Mouse (Mus musculus) liver, adult 2 months (tissue): ENCODE data around the gene Ccdc85c. TPM values are rescaled to one million over a fixed set of nuclear protein-coding genes. Genes with fewer than 3 reads are reported as not detected.
A peak's percentile ranks its signal among the peaks of the same experiment; 100 is the strongest.

Experiments used
- DNase-seq: peaks from one replicate; pipeline ENCODE4 v3.0.0-alpha.2; 2011; ENCODE audit warnings: low read depth, low spot score; ENCODE audit errors: extremely low read depth
- H3K27ac ChIP-seq: fragments of 200-500 bp; replicated peaks from 2 replicates; pipeline ENCODE4 v1.5.1; 2012; ENCODE audit warnings: low read depth, mild to moderate bottlenecking, control low read depth, inconsistent platforms, low read length; ENCODE audit not compliant: insufficient read depth
- H3K27me3 ChIP-seq: fragments of 200-500 bp; 2 replicates; pipeline ENCODE4 v1.6.1; 2012; ENCODE audit warnings: mild to moderate bottlenecking, moderate library complexity, low read length, inconsistent platforms; ENCODE audit not compliant: control insufficient read depth, insufficient read depth
- H3K36me3 ChIP-seq: fragments of 200-500 bp; 2 replicates; pipeline ENCODE4 v1.6.1; 2012; ENCODE audit warnings: low read length, inconsistent platforms; ENCODE audit not compliant: control insufficient read depth, insufficient read depth
- H3K4me1 ChIP-seq: fragments of 200-500 bp; 2 replicates; pipeline ENCODE4 v1.6.1; 2011; ENCODE audit warnings: low read length; ENCODE audit not compliant: control insufficient read depth, insufficient read depth
- H3K4me3 ChIP-seq: fragments of 200-500 bp; 2 replicates; pipeline ENCODE4 v1.5.1; 2011; ENCODE audit warnings: low read depth, mild to moderate bottlenecking, control low read depth, low read length, moderate library complexity; ENCODE audit not compliant: insufficient read depth
- H3K79me2 ChIP-seq: fragments of 200-500 bp; 2 replicates; pipeline ENCODE4 v1.6.1; 2012; ENCODE audit warnings: inconsistent platforms, mild to moderate bottlenecking, low read length, moderate library complexity; ENCODE audit not compliant: control insufficient read depth, insufficient read depth
- H3K9ac ChIP-seq: fragments of 200-500 bp; 2 replicates; pipeline ENCODE4 v1.6.1; 2012; ENCODE audit warnings: low read depth, mild to moderate bottlenecking, control low read depth, inconsistent platforms, low read length
- CTCF ChIP-seq: fragments of 200-500 bp; IDR thresholded peaks from 2 replicates; pipeline ENCODE4 v1.5.1; 2011; ENCODE audit warnings: low read depth, low read length, control low read depth
- POLR2A ChIP-seq: fragments of 200-500 bp; IDR thresholded peaks from 2 replicates; pipeline ENCODE4 v1.6.1; 2011; ENCODE audit warnings: low read length, control low read depth; ENCODE audit not compliant: insufficient read depth; ENCODE audit errors: extremely low read depth
- WGBS: fragments of 180-500 bp; shearing (Covaris S2); methylation state at CpG from one replicate; pipeline ENCODE4 v1.1.7; 2018; 5-methylcytosine and 5-hydroxymethylcytosine counted together
- polyA plus RNA-seq: library from polyadenylated mRNA; depleted of rRNA; stranded (reverse); fragments of >200 nt; gene quantifications from 2 replicates; pipeline ENCODE4 v1.2.3, GENCODE M21; 2012; rRNA removed
- total RNA-seq: library from RNA; depleted of rRNA; stranded (reverse); fragments of >200 nt; gene quantifications from 2 replicates; pipeline ENCODE4 v1.2.3, GENCODE M21; 2014; rRNA removed

Gene Ccdc85c
- total and polyA plus RNA-seq, 2 experiments: 4.1 to 15.2 TPM

GRCm38 (mm10) chr12:108162036-108162435 is 113.2 kb downstream of the Ccdc85c start:
- Histone ChIP-seq H3K79me2 (peaks cover 32% of the 10 kb centered on the region), H3K27ac (no peak overlapping the region), H3K36me3 (peaks cover 49% of the 10 kb centered on the region), H3K9ac (no peak overlapping the region), H3K27me3 (no peaks in the 10 kb centered on the region), H3K4me3 (no peak overlapping the region), H3K4me1 (no peaks in the 10 kb centered on the region)
- TF ChIP-seq CTCF (peak; percentile 49), POLR2A (no peak)
- DNase-seq: no peak
- 96% methylated on average over 1 of the region's 1 CpGs for WGBS

- Histone ChIP-seq H3K79me2 (peaks cover 15% of the 10 kb centered on the region; the same call in 1 of the 2 replicates), H3K27ac (no peak overlapping the region), H3K4me1 (no peaks in the 10 kb centered on the region), H3K9ac (no peak overlapping the region), H3K4me3 (no peak overlapping the region), H3K27me3 (no peaks in the 10 kb centered on the region), H3K36me3 (peaks cover 58% of the 10 kb centered on the region)
- no peak for DNase-seq
- no peak for TF ChIP-seq CTCF
- no peak for TF ChIP-seq POLR2A
These were observed 115.4 kb downstream of the Ccdc85c start for GRCm38 (mm10) chr12:108159863-108160262.

Other genes starting within 250 kb of the Ccdc85c start
- 60.9 and 70.4 TPM in 2 replicates for gene Setd3, start 96.1 kb downstream of the Ccdc85c start, total RNA-seq
- gene Setd3, start 96.1 kb downstream of the Ccdc85c start, polyA plus RNA-seq: 17.6 and 19.3 TPM in 2 replicates
- gene Ccnk, start 95.8 kb downstream of the Ccdc85c start, total RNA-seq: 4.1 and 5.9 TPM in 2 replicates
- gene Ccnk, start 95.8 kb downstream of the Ccdc85c start, polyA plus RNA-seq: 5.8 and 8.5 TPM in 2 replicates
- 0.20 and 0.55 TPM in 2 replicates for gene Hhipl1, start 30.8 kb upstream of the Ccdc85c start, total RNA-seq
- gene Hhipl1, start 30.8 kb upstream of the Ccdc85c start, polyA plus RNA-seq: 0.37 and 0.50 TPM in 2 replicates
- gene Cyp46a1, start 59.0 kb upstream of the Ccdc85c start, total RNA-seq: 0.81 and 0.83 TPM in 2 replicates
- gene Cyp46a1, start 59.0 kb upstream of the Ccdc85c start, polyA plus RNA-seq: 2.5 and 3.0 TPM in 2 replicates
- gene Eml1, start 95.5 kb upstream of the Ccdc85c start, total RNA-seq: 2.6 and 2.9 TPM in 2 replicates
- gene Eml1, start 95.5 kb upstream of the Ccdc85c start, polyA plus RNA-seq: 1.3 and 2.0 TPM in 2 replicates